Mouse (Mus musculus) intestine, embryonic 16.5 days (tissue): Measurements from ENCODE around the gene Runx3. TPM values are rescaled to one million over a fixed set of nuclear protein-coding genes. Genes with fewer than 3 reads are reported as not detected.

Experiments used
- ATAC-seq: fragments of 200-750 bp; cut with Nextera tagmentation; 2 replicates; pipeline ENCODE4 v1.8.0; 2017; ENCODE audit warnings: moderate TSS enrichment, moderate library complexity
- H3K27ac ChIP-seq: fragments of 300-500 bp; sonication (generic); 2 replicates; pipeline ENCODE4 v1.5.1; 2014; ENCODE audit warnings: mild to moderate bottlenecking, low read length
- H3K27me3 ChIP-seq: fragments of 300-500 bp; sonication (generic); replicated peaks from 2 replicates; pipeline ENCODE4 v1.6.1; 2014; ENCODE audit warnings: low read length, control low read depth, mixed read lengths; ENCODE audit not compliant: control insufficient read depth, insufficient read depth
- H3K36me3 ChIP-seq: fragments of 300-500 bp; sonication (generic); 2 replicates; pipeline ENCODE4 v1.6.1; 2014; ENCODE audit warnings: low read length, control low read depth; ENCODE audit not compliant: control insufficient read depth, insufficient read depth
- H3K4me1 ChIP-seq: fragments of 300-500 bp; sonication (generic); 2 replicates; pipeline ENCODE4 v1.6.1; 2014; ENCODE audit warnings: low read length, control low read depth, mixed read lengths; ENCODE audit not compliant: control insufficient read depth, insufficient read depth
- H3K4me2 ChIP-seq: fragments of 300-500 bp; sonication (generic); 2 replicates; pipeline ENCODE4 v1.6.1; 2014; ENCODE audit warnings: low read depth, low read length, control low read depth
- H3K4me3 ChIP-seq: fragments of 300-500 bp; sonication (generic); 2 replicates; pipeline ENCODE4 v1.5.1; 2014; ENCODE audit warnings: mild to moderate bottlenecking, low read length
- H3K9ac ChIP-seq: fragments of 300-500 bp; sonication (generic); 2 replicates; pipeline ENCODE4 v1.6.1; 2014; ENCODE audit warnings: low read depth, low read length
- H3K9me3 ChIP-seq: fragments of 300-500 bp; sonication (generic); 2 replicates; pipeline ENCODE4 v1.6.1; 2016; ENCODE audit warnings: low read length, control low read depth; ENCODE audit not compliant: control insufficient read depth
- WGBS: fragments of 180-500 bp; shearing (Covaris S2); extraction: QIAGEN DNeasy Blood & Tissue Kit; methylation state at CpG from one replicate; pipeline ENCODE4 v1.1.7; 2014; 5-methylcytosine and 5-hydroxymethylcytosine counted together
- polyA plus RNA-seq: library from polyadenylated mRNA; unstranded; fragments of >200 nt; fragmentation: Nextera tagmentation; extraction: Ambion mirVana; gene quantifications from 2 replicates; pipeline ENCODE4 v1.2.1, GENCODE M21; 2015

The Runx3 gene
- 0.31 and 0.33 TPM in 2 replicates for polyA plus RNA-seq

DNA sequence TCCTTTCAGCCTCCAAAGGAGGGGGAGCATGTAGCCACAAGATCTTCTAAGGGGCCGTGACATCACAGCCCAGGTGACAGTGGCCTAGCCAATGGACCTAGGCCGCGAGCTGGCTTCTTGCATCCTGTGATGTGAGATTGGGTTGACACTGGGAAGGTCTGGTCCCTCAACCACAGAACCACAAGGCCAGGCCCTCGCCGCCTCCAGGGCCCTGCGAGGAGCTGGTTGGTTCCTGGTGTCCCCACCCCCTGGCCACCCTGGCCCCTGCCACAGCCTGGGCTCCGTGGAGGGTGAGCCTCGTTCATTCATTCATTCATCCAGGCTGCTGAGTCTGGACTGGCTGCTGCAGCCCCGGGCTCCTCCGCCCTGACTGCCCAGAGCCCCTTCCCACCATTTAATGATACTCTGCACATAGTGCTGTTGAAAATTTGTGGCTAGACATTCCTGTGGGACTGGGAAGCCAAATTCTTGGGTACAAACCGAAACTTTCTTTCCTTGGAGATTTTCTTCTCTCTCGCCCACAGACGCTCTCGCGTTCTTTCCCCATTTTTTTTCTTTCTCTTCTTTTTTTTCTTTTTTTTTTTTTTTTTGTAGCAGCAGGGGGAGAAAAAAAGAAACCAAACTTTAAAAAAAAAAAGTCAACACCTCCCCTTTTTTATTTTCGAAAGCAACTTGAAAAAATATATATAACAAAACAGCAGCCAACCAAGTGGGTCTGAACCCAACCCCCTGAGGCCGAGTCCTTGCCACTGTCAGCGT, at the start of gene Runx3:
Gene Runx3 (plus strand): TSS at position 311 of the 759 bp plus-strand sequence.
- no peaks in the 10 kb centered on the region for H3K27me3 ChIP-seq
- no peaks in the 10 kb centered on the region for H3K36me3 ChIP-seq
- H3K4me1 ChIP-seq = no peaks in the 10 kb centered on the region
- 84% methylated on average over 18 of the region's 18 CpGs for WGBS
- no peak within 1 kb of the TSS for H3K27ac ChIP-seq
- H3K4me2 ChIP-seq = no peak within 1 kb of the TSS
- H3K4me3 ChIP-seq = no peak within 1 kb of the TSS
- no peaks in the 10 kb centered on the region for H3K9me3 ChIP-seq
- ATAC-seq = no peak
- no peak within 1 kb of the TSS for H3K9ac ChIP-seq

DNA sequence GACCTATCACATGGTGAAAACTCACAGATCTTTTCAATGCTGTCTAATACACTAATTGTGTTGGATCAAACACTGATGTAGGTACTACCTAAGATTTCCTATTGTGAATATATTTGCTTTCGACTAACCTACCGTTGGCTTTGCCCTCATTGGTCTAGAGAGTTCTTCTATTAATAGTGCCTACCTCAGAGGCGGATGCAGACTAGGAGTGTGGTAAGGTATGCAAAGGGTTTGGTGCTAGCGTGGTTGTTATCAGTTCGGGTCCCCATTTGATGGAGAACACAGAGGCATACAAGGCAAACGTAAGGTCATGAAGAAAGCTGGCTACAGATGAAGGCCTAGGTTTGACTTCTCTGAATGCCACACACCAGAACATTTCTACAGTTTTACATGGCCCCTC, 47.8 kb upstream of the Runx3 start:
- no peak overlapping the region for H3K4me3 ChIP-seq
- H3K9ac ChIP-seq = no peak overlapping the region
- no peaks in the 10 kb centered on the region for H3K27me3 ChIP-seq
- H3K4me2 ChIP-seq = no peak overlapping the region
- H3K27ac ChIP-seq = no peak overlapping the region
- H3K36me3 ChIP-seq = no peaks in the 10 kb centered on the region
- ATAC-seq = no peak
- WGBS = 81% methylated on average over 6 of the region's 6 CpGs
- H3K4me1 ChIP-seq = no peaks in the 10 kb centered on the region
- H3K9me3 ChIP-seq = no peaks in the 10 kb centered on the region

DNA sequence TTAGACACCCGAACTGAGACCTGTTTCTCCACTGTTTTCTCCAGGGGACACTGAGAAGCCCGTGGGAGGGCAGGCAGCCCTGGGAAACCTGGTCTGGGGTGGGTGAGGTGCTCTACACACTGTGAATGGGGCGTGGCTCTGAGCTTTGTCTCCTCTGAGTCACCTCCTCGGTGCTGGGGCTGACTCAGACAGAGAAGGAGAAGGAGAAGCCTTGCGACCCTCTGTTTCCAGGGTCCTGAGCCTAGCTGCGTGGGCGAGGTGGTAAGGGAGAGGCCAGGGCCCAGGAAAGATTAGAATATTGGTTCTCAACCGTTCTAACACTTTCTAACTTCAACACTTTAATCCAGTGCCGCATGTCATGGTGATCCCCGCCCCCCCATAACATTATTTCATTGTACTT, 46.9 kb upstream of the Runx3 start:
- WGBS = 60% methylated on average over 10 of the region's 10 CpGs
- no peaks in the 10 kb centered on the region for H3K9me3 ChIP-seq
- H3K4me3 ChIP-seq = no peak overlapping the region
- peak; percentile 38; the same call in 1 of the 2 replicates for ATAC-seq
- no peaks in the 10 kb centered on the region for H3K27me3 ChIP-seq
- no peak overlapping the region for H3K9ac ChIP-seq
- H3K4me1 ChIP-seq = no peaks in the 10 kb centered on the region
- no peaks in the 10 kb centered on the region for H3K36me3 ChIP-seq
- H3K27ac ChIP-seq = no peak overlapping the region
- no peak overlapping the region for H3K4me2 ChIP-seq

DNA sequence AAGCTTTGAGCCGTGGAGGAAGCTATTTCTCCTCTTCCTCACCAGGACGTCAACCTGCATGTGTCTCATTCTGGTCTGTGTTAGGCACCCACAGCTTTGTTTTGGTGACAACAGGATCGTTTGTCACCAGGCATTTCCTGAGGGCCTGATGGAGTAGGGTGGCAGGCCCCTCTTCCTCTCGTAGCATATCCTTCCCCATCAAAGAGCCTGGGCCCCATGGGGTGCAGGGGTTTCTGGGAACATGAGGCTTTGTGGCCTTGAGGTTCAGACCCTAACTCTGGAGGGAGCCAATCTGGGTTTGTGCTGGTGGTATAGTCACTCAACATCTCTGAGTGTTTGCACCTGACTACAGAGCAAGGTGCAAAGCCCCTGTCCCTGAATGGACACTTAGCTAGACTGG, 45.8 kb upstream of the Runx3 start:
- no peak for ATAC-seq
- Histone ChIP-seq H3K27me3 (no peaks in the 10 kb centered on the region), H3K4me3 (no peak overlapping the region), H3K4me1 (no peaks in the 10 kb centered on the region), H3K9me3 (no peaks in the 10 kb centered on the region), H3K27ac (no peak overlapping the region), H3K4me2 (no peak overlapping the region), H3K9ac (no peak overlapping the region), H3K36me3 (no peaks in the 10 kb centered on the region)
- WGBS = 59% methylated on average over 4 of the region's 4 CpGs

DNA sequence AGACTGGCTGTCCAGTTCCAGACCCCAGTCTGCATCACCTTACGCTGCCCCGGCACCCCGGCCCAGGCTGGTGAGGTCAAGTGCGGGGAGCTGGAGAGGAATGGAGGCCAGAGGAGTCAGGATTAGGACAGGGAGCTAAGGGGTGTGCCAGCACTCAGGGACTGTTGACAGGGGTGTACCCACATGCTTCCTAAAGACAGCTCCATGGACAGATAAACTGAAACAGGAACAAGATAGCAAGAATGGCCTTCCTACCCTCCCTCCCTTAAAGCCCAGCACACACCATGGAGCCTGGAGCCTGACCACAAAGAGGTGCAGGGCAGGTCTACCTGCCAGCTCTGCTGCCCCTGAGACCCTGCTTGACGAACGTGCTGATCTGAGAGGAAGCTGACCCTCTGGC, 45.1 kb upstream of the Runx3 start:
- no peaks in the 10 kb centered on the region for H3K36me3 ChIP-seq
- WGBS = 81% methylated on average over 6 of the region's 6 CpGs
- H3K9ac ChIP-seq = no peak overlapping the region
- no peak for ATAC-seq
- H3K9me3 ChIP-seq = no peaks in the 10 kb centered on the region
- H3K27ac ChIP-seq = no peak overlapping the region
- H3K4me2 ChIP-seq = no peak overlapping the region
- no peaks in the 10 kb centered on the region for H3K4me1 ChIP-seq
- H3K27me3 ChIP-seq = no peaks in the 10 kb centered on the region
- H3K4me3 ChIP-seq = no peak overlapping the region

DNA sequence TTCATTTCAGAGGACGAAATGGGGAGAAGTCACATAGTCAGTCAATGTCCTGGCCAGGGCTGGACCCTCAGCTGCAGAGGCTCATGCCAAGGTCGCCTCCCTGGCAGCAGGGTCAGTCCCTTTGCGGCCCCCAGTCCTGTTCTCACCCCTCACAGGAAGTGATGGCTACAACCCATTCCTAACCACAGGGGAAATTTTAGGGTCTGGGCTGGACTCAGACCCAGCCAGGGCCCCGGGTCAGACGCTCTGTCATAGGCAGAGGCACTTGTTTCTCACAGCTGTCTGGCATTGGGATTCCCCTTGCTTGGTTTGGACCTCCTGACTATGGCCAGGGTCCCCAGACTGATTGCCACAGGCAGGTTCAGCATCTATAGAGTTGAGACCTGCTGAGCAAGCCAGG, 43.8 kb upstream of the Runx3 start:
- H3K9me3 ChIP-seq = no peaks in the 10 kb centered on the region
- H3K36me3 ChIP-seq = no peaks in the 10 kb centered on the region
- no peaks in the 10 kb centered on the region for H3K4me1 ChIP-seq
- ATAC-seq = no peak
- 94% methylated on average over 5 of the region's 5 CpGs for WGBS
- no peak overlapping the region for H3K27ac ChIP-seq
- no peaks in the 10 kb centered on the region for H3K27me3 ChIP-seq
- H3K4me2 ChIP-seq = no peak overlapping the region
- no peak overlapping the region for H3K4me3 ChIP-seq
- H3K9ac ChIP-seq = no peak overlapping the region

DNA sequence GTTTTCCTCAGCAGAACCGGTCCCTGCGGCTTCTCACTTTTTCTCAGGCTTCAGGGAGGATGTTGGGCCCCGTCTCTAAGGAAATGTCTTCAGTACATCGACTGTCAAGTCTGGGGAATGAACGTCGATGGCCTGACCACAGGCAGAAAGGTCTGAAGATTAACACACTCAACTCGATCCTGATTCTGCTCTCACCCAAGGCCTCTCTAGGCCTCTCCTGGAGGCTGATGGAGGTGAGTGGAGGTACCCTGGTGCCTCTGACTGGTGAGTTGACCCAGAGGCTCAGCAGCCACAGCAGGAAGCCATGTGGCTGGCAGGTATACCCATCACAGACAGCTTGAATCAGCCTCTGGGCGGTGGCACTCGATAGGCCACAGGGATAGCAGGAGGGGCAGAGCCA, 43.3 kb upstream of the Runx3 start:
- no peak for ATAC-seq
- Histone ChIP-seq H3K4me1 (no peaks in the 10 kb centered on the region), H3K4me2 (no peak overlapping the region), H3K27me3 (no peaks in the 10 kb centered on the region), H3K4me3 (no peak overlapping the region), H3K27ac (no peak overlapping the region), H3K36me3 (no peaks in the 10 kb centered on the region), H3K9me3 (no peaks in the 10 kb centered on the region), H3K9ac (no peak overlapping the region)
- WGBS = 78% methylated on average over 9 of the region's 9 CpGs

DNA sequence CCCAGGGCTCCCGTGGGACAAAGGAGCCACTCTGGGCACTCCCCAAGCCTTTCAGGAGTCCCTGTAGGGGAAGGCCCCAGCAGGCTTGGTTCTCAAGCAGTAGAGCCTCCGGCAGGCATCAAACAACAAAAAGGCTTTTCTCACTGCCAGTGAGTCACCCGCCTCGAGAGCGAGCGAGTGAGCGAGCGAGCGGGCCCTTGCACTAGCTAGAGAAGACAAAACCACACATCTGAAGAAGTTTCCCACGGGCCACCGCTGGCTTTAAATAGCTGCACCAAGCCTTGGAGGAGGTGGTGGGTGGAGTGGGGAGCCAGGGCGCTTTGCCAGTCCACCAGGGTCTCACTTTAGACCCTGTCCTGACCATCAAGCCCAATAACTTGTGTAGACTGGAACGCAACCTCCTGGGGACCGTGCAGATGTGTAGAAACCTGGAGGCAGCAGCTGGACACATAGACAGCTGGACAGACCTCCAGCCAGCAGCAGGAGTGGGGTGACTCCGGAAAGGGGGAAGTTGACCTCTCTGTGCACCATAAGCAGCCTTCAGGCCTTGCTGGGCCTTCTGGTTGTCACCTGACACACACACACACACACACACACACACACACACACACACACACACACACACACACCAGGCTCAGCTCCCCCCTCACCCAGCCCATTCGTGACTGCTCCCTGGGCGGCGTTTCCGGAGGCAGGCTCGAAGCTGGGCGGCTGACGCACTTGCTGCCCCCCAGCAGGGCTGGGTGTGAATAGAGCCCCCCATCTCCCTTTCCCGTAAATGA, 40.4 kb upstream of the Runx3 start:
- H3K27ac ChIP-seq = no peak overlapping the region
- ATAC-seq = no peak
- no peak overlapping the region for H3K9ac ChIP-seq
- H3K4me2 ChIP-seq = no peak overlapping the region
- no peak overlapping the region for H3K4me3 ChIP-seq
- no peaks in the 10 kb centered on the region for H3K9me3 ChIP-seq
- no peaks in the 10 kb centered on the region for H3K36me3 ChIP-seq
- H3K4me1 ChIP-seq = no peaks in the 10 kb centered on the region
- no peaks in the 10 kb centered on the region for H3K27me3 ChIP-seq
- WGBS = 63% methylated on average over 23 of the region's 23 CpGs

DNA sequence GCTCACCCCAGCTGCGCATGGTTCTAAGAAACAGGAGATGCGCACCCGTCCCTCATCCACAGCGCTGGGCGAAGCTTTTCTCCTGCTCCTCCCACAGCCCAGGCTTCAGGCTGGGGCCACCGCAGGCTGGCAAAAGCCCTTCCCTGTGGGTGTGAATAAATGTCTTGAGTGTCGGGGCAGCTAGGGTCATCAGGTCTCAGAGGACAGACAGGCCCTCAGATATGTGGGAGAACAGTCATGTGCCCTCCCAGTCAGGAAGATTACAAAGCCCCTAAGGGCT, 39.9 kb upstream of the Runx3 start:
- Histone ChIP-seq H3K4me3 (no peak overlapping the region), H3K27me3 (no peaks in the 10 kb centered on the region), H3K9me3 (no peaks in the 10 kb centered on the region), H3K27ac (no peak overlapping the region), H3K4me1 (no peaks in the 10 kb centered on the region), H3K36me3 (no peaks in the 10 kb centered on the region), H3K4me2 (no peak overlapping the region), H3K9ac (no peak overlapping the region)
- WGBS = 64% methylated on average over 7 of the region's 7 CpGs
- no peak for ATAC-seq
